Mouse (Mus musculus): ENCODE results near the gene Msantd3.

Gene Msantd3

GRCm38 (mm10) chr4:48559652-48560051 lies 19.9 kb downstream of the Msantd3 start:
- DNase-seq, result no peak

- DNase-seq, result no peak
Measured at GRCm38 (mm10) chr4:48561824-48562223, 22.1 kb downstream of the Msantd3 start.

DNA sequence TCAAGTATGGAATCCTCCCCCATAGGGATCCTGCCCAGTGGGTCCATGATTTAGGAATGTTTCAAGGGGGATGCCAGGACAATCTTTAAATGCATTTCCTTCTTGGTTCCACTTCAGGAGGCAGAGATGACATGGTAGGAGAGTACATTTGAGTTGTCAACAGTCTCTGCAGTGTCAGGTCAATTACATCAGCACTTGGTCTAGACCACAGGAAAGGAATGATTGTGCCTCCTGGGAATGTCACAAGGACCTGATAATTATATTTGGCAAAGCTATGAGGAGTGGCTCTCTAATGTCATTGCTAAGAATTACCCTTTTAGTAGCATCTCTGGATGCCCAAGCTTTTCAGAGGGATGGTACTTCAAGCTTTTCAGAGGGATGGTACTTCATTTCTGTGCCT lies 25.2 kb downstream of the Msantd3 start:
- DNase-seq, result no peak

GRCm38 (mm10) chr4:48576361-48576760 lies 36.6 kb downstream of the Msantd3 start:
- DNase-seq, result no peak

DNA sequence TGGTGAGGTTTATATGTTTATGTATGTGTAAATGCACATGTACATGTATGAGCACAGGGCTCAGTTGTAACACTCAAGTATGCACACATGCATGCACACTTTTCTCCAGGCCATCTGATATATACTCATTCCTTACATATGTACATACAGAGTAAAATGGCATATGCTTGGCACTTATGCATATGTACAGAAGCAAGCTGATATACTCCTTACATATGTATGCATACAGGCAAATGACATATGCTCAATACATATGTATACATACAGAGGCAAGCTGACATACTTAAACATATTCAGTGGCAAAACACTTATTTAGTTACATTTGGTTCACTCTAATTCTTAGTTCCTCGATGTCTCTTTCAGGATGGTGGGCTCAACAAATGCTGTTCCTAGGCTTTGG lies 38.1 kb downstream of the Msantd3 start:
- no peak for DNase-seq

- peak; percentile 46 for DNase-seq
Measured at GRCm38 (mm10) chr4:48578399-48578798, 38.7 kb downstream of the Msantd3 start.

- DNase-seq, result no peak
Measured at GRCm38 (mm10) chr4:48579475-48580110, 39.9 kb downstream of the Msantd3 start.

DNA sequence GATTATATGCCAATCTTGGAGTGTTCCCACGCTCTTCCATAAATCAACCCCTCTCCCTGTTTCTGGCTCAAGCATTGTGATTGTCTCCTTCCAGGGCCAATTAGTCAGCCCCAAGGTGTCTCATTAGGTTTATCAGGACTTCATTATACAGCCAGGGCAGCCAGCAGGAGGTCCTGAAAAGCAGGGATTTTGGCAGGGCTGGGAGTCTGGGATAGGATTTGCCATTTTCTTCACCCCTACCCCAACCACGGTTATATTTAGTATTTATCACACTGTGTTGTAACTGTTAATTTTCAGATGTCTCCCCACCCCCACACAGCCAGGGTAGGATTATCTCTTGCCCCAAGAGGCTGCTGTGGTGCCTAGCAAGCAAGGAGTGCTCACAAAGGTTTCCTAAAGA lies 41.5 kb downstream of the Msantd3 start:
- no peak for DNase-seq

GRCm38 (mm10) chr4:48581993-48582392 lies 42.3 kb downstream of the Msantd3 start:
- no peak for DNase-seq

DNA sequence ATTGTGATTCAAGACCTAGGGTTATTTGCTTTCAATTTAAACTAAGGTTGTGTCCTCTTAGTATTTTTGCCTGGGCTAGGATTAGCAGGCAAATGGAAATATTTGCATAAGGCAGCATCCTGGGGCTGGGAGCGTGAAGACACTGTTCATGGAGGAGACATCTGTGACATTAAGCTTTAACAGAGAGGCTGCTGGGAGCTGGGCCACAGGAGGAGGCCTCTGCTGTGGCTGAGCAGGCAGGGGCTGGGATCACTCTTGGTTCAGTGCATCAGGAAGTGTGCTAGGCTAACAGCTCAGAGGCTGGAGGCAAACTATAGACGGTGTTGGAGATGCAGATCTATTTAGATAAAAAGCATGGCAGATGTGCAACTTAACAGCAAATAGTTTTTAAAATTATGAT lies 43.2 kb downstream of the Msantd3 start:
- no peak for DNase-seq

DNA sequence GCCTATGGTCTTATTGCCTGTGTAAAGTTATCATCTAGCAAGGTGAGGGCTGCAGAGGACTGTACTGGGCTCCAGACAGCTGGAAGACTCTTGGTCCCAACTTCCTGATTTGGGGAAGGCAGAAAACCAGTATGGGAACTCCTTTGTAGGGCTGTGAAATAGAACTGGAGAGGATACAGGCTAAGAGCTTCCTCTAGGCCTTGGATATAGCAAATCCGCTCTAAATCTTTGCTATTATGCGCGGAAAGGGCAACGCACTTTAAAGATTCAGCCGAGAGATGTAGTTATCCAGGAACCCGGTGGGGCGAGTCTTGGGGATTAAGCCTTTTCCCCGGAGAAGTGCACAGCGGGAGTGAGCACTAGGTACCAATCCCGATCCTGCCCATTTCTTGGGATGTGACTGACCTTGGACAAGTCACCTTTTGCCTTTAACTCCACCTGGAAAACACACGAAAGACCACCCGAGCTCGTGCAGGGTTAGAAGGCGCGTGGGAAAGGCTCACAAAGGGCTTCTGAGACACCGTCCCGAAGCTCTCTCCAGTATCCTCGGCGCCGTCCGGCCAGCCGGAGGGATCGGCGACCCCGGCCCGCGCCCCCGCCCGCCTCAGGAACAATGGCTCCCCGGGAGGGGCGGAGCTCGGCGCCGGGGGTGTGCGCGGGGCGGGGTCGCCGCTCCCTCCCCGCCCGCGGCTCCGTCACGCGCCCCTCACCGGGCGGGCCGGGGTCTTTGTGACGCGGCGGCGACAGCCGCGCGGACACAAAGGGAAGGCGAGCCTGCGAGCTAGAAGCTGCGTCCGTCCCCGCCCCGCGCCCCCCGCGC lies 44.9 kb downstream of the Msantd3 start, which contains the start of gene Tmeff1:
Tmeff1 (plus strand) TSS at position 754 of the 820 bp plus-strand sequence.
- DNase-seq, result peak; percentile 43

GRCm38 (mm10) chr4:48585241-48586098 lies 45.7 kb downstream of the Msantd3 start:
- DNase-seq, result peak; percentile 42

DNA sequence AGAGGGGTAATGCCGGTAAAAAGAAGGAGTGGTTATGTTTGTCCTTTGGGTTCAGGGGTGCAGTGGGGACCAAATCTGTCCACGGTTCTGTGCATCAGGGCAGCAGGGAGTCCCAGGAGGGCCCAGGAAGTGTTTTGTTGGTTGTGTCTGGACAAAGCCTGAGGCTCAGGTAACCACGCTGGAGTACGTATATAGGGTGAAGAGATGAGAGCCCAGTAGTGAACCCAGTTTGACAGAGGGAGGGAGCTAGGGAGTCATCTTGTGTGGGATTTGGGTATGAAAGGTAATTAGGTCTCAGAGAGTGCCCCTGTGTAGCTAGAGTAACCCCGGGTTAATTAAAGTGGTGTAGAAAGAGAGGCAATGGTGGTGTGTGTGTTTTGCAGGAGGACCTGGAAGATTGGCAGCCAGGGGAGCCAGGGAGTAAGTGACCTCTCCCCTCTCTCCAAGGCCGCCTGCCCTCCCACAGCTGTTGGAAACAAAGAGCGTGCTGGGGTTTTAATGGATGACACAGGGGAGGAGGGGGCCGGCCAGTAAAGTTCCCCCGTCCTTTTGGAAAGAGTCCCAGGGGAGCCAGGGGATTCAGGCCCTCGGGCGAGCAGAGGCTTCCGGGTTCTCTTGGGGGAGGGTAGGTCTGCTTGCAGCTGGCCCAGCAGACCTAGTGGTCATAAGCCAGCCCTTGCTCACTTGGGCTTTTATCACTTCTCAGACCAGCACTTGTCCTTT lies 46.5 kb downstream of the Msantd3 start:
- DNase-seq, result no peak

DNA sequence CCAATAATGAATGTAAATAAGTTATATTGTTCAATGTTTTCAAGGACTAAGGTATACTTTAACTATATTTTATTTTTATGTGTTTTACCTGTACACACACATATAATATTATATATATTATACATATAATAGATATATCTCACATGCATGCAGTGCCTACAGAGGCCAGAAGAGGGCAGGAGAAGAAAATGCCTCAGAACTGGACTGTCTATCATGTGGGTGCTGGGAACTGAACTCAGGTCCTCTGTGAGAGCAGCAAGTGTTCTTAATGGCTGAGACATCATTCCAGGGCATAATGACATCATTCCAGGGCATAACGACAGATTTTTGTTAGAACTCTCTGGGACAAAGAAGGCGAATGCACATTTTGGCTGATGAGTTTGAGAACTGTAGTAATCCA lies 47.8 kb downstream of the Msantd3 start:
- no peak for DNase-seq

DNA sequence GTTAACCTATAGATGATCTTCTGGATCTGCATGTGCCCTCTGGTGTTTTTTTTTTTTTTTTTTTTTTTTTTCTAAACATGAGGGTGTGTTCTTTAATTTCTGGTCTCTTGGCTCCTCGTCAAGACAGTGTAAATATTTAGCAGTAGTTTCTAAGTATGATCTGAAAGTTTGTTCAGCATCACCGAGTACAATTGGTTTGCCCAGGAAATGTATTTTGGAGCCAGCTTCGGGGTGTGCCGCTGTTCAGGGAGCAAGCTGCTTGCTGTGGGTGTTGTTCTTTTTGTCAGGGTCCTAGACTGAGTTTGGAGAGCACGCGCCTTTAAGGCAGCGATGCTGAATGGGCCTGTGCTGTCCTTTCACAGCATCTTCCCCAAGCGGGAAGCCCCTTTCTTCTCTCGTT lies 48.8 kb downstream of the Msantd3 start:
- peak; percentile 87 for DNase-seq

DNA sequence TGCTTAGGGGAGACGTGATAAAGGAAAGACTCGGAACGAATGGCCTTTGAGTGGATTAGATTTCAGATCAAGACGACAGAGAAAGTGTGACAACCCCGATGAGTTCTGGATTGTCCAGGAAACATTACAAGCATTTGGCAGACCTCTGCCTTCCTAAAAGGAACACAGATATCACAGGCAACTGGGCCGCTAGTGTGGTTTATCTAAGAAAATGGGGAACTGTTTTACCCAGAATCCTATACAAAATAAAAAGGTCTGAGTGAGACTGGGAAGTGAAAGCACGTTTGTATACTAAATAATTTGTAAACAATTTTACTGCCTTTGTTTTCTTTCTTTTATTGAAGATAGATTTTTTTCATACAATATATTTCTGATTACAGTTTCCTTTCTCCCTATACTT lies 51.1 kb downstream of the Msantd3 start:
- DNase-seq, result no peak

DNA sequence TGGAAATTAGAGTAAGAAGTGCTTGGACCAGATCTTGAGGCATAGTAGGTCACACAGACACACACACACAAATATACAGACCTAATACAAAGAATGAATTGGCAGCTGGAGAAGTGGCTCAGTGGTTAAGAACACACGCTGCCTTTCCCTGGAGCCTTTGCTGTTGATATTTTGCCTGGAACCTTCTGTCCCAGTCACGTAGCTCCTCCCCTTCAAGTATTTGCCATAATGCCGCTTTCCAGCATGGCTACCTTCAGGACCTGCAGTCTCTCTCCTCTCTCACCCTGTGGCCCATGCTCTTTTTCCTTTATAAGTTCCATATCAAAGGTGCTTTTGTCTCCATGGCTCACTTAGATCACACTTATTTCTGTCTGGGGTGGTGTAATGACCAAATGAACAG lies 51.7 kb downstream of the Msantd3 start:
- no peak for DNase-seq

DNA sequence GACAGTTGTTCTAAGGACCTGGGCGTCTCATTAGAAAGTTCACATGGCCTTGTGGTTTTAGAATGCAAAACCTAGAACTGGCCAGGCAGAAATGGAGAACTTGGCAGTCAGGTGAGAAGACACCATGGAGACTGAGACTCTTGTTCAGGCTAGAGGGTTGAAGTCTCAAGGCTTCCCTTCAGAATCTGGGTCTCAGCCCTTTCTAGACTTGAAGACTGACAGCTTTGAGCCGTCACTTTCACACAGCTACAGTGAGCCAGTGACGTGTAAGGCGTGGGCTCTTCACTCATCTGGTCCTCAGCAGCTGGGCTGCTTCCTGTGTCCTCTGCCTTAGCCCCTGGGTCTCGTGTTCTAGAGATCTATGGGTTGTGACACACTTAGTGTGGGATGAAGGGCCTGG lies 52.6 kb downstream of the Msantd3 start:
- DNase-seq, result no peak

GRCm38 (mm10) chr4:48592844-48593243 lies 53.1 kb downstream of the Msantd3 start:
- DNase-seq, result no peak

DNA sequence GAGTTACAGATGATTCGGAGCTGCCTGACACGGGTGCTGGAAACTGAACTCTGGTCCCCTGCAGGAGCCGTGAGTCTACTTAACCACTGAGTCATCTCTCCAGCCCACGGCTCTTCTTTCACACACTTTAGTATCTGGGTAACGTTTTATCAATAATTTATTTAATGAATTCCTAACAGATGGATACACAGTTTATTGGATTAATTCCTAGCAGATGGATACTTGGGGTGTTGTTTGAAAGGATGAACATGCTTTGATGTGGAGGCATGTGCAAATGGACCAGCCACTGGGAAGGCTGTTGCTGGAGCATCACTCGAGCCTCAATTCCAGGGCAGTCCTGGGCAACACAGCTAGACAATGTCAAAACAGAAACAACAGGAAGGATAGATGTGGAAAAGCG lies 56.4 kb downstream of the Msantd3 start:
- DNase-seq, result no peak

GRCm38 (mm10) chr4:48605650-48606049 lies 65.9 kb downstream of the Msantd3 start:
- DNase-seq, result no peak

DNA sequence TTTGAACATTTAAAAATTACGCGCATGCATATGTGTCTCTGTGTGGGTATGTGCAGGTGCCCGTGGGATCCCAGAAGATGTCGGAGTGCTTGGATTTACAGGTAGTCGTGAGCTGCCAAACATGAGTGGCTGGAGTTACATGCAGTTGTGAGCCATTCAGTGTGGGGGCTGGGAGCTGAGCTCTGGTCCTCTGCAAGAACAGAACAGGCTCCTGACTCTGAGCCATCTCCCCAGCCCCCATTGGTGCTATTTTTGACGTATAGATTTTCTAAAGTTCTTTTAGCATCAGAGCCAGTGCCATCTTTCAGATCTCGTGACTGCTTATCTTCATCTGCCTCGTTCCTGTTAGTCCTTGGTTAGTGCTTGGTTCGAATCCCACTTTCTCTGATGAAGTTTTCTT lies 69.8 kb downstream of the Msantd3 start:
- no peak for DNase-seq

GRCm38 (mm10) chr4:48610251-48610650 lies 70.5 kb downstream of the Msantd3 start:
- no peak for DNase-seq

All from lung, postnatal 36 days (tissue).